Mouse (Mus musculus): ENCODE data around the gene Dlg1.

DNA sequence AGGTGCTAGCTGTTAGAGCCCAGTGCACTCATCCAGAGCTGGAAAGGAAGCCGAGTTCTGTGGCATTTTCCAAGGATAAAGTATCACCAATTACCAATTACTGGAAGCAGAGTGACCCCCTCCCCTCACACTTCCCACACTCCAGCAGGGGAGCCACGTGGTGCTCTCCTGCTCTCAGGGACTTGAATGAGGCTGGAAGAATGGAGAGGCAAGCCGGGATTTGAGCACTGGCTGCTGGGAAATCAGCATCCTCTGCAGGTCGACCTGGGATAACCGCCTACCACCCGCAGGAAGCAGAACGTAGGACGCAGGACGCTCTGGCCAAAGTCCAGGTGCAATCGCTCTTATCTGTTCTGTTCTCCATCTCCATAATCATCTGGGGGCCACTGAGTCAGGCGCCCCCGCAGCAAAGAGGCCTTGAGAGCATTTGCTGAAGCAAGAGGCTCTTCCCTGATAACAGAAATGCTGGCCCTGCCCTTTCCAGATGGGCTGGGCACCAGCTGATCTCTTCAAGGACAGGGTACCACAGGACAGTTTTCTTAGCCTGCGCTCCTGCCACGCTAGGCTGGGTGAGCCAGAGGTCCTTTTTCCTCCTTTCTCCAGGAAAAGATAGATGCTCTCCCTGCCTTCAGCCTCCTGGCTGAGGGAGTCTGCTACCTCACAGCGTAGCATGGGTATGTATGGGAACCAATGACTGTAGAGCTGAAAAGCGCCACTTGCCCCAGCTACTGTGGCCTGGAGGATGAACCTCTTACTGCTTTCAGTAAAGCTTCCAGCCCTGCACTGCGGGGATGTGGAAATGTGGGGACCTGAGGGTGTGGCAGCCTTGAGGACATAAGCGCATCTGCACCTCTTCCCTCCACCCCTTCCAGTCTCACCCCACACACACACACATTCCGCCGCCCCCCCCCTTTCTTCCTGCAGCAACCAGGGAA lies 242.9 kb downstream of the Dlg1 start:
- TF ChIP-seq CTCF (conservative IDR thresholded peaks at IDR 0.05; ENCODE audit: low read length), result no peak
- no peak for TF ChIP-seq NANOG (IDR thresholded peaks at IDR 0.05; ENCODE audit: borderline replicate concordance, low read length)

Data from E14TG2a.4 (cell line).